Mouse (Mus musculus): ENCODE results near the gene Crkl. TPM values are rescaled to one million over a fixed set of nuclear protein-coding genes. Genes with fewer than 3 reads are reported as not detected.
A peak's percentile ranks its signal among the peaks of the same experiment; 100 is the strongest.

Crkl gene
- polyA plus RNA-seq (2017; shearing (Covaris generic)): 10 to 100 TPM; 18.5 to 26.2 (median 19.8) TPM

GRCm38 (mm10) chr16:17451541-17452372, at the start of gene Crkl:
Gene Crkl, plus strand, starts transcription at chr16:17451987.
- peak; percentile 94 for ATAC-seq

GRCm38 (mm10) chr16:17402855-17403254, 48.9 kb upstream of the Crkl start:
- no peak for ATAC-seq

- ATAC-seq: peak; percentile 34
These were observed 46.5 kb upstream of the Crkl start for GRCm38 (mm10) chr16:17405271-17405696.

- peak; percentile 94 for ATAC-seq
These were observed 45.9 kb upstream of the Crkl start, which contains the start of the genes Snap29 and Pi4ka for GRCm38 (mm10) chr16:17405736-17406443. Gene Snap29, plus strand, starts transcription at chr16:17405986. Gene Pi4ka, minus strand, starts transcription at chr16:17406314.

- no peak for ATAC-seq
These were observed 45.1 kb upstream of the Crkl start for GRCm38 (mm10) chr16:17406512-17407231.

- no peak for ATAC-seq
These were observed 42.7 kb upstream of the Crkl start for GRCm38 (mm10) chr16:17409046-17409445.

- no peak for ATAC-seq
These were observed 41.6 kb upstream of the Crkl start for GRCm38 (mm10) chr16:17410209-17410608.

- ATAC-seq: no peak
These were observed 28.8 kb upstream of the Crkl start for GRCm38 (mm10) chr16:17423021-17423420.

- no peak for ATAC-seq
These were observed 19.2 kb upstream of the Crkl start for GRCm38 (mm10) chr16:17432576-17432975.

- peak; percentile 34 for ATAC-seq
These were observed 557 bp downstream of the Crkl start for GRCm38 (mm10) chr16:17452373-17452715.

GRCm38 (mm10) chr16:17456901-17457300, 5.1 kb downstream of the Crkl start:
- no peak for ATAC-seq

GRCm38 (mm10) chr16:17460254-17460653, 8.5 kb downstream of the Crkl start:
- peak; percentile 53 for ATAC-seq

- ATAC-seq: peak; percentile 61
These were observed 9.8 kb downstream of the Crkl start for GRCm38 (mm10) chr16:17461596-17461995.

- ATAC-seq: peak; percentile 53
These were observed 11.4 kb downstream of the Crkl start for GRCm38 (mm10) chr16:17463184-17463583.

- ATAC-seq: no peak
These were observed 15.3 kb downstream of the Crkl start for GRCm38 (mm10) chr16:17466875-17467663.

- no peak for ATAC-seq
These were observed 20.7 kb downstream of the Crkl start for GRCm38 (mm10) chr16:17472498-17472897.

- peak; percentile 54 for ATAC-seq
These were observed 22.3 kb downstream of the Crkl start for GRCm38 (mm10) chr16:17474091-17474490.

- no peak for ATAC-seq
These were observed 23.0 kb downstream of the Crkl start for GRCm38 (mm10) chr16:17474761-17475160.

GRCm38 (mm10) chr16:17475326-17475725, 23.5 kb downstream of the Crkl start:
- no peak for ATAC-seq

- ATAC-seq: no peak
These were observed 26.6 kb downstream of the Crkl start for GRCm38 (mm10) chr16:17478331-17478943.

GRCm38 (mm10) chr16:17481465-17481864, 29.7 kb downstream of the Crkl start:
- no peak for ATAC-seq

- ATAC-seq: no peak
These were observed 34.7 kb downstream of the Crkl start for GRCm38 (mm10) chr16:17486505-17486904.

All from inflammation-experienced regulatory T-cells, adult 6 months (primary cell).